Mouse (Mus musculus) kidney, adult 18-20 months (tissue): ENCODE results near the gene Olfr293.

Experiments used
- DNase-seq: peaks from one replicate; pipeline ENCODE4 v3.0.0; 2021

The Olfr293 gene

GRCm38 (mm10) chr7:86648761-86649160 lies at the start of gene Olfr293:
Gene Olfr293, plus strand, starts transcription at chr7:86649061.
- no peak for DNase-seq

- DNase-seq, result no peak
Observed at GRCm38 (mm10) chr7:86616543-86616942, 32.3 kb upstream of the Olfr293 start, which contains the start of gene Olfr294. Gene Olfr294, minus strand, starts transcription at chr7:86616643.

- DNase-seq, result no peak
Observed at GRCm38 (mm10) chr7:86688030-86688429, 39.2 kb downstream of the Olfr293 start, which contains the start of gene Olfr292. Gene Olfr292, plus strand, starts transcription at chr7:86688330.
